Mouse (Mus musculus) bone marrow macrophage, adult 2 months (primary cell): ENCODE measurements around the gene Uqcc3.

ENCODE experiments used
- CTCF ChIP-seq: IDR thresholded peaks from 2 replicates; pipeline ENCODE4 v1.5.1; 2012; ENCODE audit warnings: low read depth, mild to moderate bottlenecking, low read length, moderate library complexity
- POLR2A ChIP-seq: IDR thresholded peaks from 2 replicates; pipeline ENCODE4 v1.6.1; 2012; ENCODE audit warnings: mild to moderate bottlenecking, low read depth, low read length, borderline replicate concordance

GRCm38 (mm10) chr19:8908531-8908930 is 27.8 kb upstream of the Uqcc3 start:
- TF ChIP-seq CTCF (no peak), POLR2A (no peak)
